In the genomic region with DNA sequence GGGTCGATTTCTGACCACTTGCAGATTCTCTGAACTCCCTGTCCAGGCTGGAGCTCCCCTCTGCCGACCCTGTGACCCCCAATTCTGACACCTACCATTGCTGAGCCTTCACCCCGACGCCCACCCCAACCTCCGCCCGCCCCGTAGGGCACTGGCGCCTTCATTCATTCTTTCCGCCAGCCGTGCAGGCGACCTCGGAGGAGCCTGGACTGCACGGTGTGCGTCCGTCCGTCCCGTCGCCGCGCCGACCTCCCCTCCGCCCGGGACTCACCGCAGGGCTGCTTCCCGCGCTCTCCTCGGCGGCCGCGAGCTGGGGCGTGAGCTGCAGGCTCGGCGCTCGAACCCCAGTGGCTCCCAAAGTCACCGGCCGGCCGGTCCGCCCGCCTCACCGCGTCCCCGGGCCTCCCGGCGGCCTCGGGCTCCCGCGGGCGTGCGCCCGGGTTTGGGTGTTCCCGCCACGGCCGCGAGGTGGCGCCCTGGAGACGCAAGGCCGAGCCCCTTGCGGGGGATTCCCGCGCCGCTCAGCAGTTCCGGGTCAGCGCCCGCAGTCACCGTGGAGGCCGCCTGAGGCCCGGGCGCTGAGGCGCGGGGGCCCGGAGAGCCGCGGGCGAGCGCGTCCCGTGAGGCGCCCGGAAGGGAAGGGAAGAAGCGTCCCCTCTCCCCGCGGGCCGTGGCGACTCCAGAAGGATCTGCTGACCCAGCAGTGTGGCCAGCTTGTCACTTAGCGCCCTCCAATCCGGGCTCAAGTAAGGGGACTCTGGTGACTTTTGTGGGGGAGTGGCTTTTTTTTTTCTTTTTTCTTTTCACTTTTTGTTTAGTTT, we compare ENCODE assay signal across 8 mouse cellular contexts. TPM values are rescaled to one million over a fixed set of nuclear protein-coding genes. Genes with fewer than 3 reads are reported as not detected.
DNase-seq lines count a peak whose midpoint lies in the region; ATAC-seq and TF ChIP-seq lines count a peak whose summit lies in the region.

A gene (plus strand): TSS at position 547 of the 821 bp plus-strand sequence.
A gene (minus strand): TSS at position 679 of the 821 bp plus-strand sequence.

- H3K27me3 ChIP-seq in heart, embryonic 12.5 days (replicated peaks) = no peaks in the 10 kb centered on the region
- H3K27me3 ChIP-seq in kidney, embryonic 16.5 days (ENCODE audit: insufficient read depth, low read length) = no peaks in the 10 kb centered on the region
- H3K27me3 ChIP-seq in liver, embryonic 13.5 days = no peaks in the 10 kb centered on the region
- H3K27me3 ChIP-seq in splenic B cell, adult 2 months (ENCODE audit: control insufficient read depth, insufficient read depth, low read length, poor library complexity, severe bottlenecking) = no peaks in the 10 kb centered on the region

- H3K9me3 ChIP-seq in heart, embryonic 12.5 days (replicated peaks) = no peaks in the 10 kb centered on the region
- H3K9me3 ChIP-seq in kidney, embryonic 16.5 days (ENCODE audit: low read length) = no peaks in the 10 kb centered on the region
- no peaks in the 10 kb centered on the region for H3K9me3 ChIP-seq in liver, embryonic 13.5 days (replicated peaks)

- H3K36me3 ChIP-seq in heart, embryonic 12.5 days = no peaks in the 10 kb centered on the region
- H3K36me3 ChIP-seq in kidney, embryonic 16.5 days (ENCODE audit: insufficient read depth, low read length) = no peaks in the 10 kb centered on the region
- H3K36me3 ChIP-seq in liver, embryonic 13.5 days = no peaks in the 10 kb centered on the region
- no peaks in the 10 kb centered on the region for H3K36me3 ChIP-seq in splenic B cell, adult 2 months (ENCODE audit: control insufficient read depth, insufficient read depth, low read length, poor library complexity, severe bottlenecking)

- peak within 1 kb of the TSS; percentile 75 for H3K4me2 ChIP-seq in heart, embryonic 12.5 days
- peak within 1 kb of the TSS; percentile 90 for H3K4me2 ChIP-seq in kidney, embryonic 16.5 days (replicated peaks; ENCODE audit: low read depth, low read length)
- H3K4me2 ChIP-seq in liver, embryonic 13.5 days = peak within 1 kb of the TSS; percentile 83

- H3K27ac ChIP-seq in bone marrow macrophage, adult 2 months (ENCODE audit: insufficient read depth, low read depth, low read length) = peak within 1 kb of the TSS; percentile 100
- H3K27ac ChIP-seq in heart, embryonic 12.5 days (ENCODE audit: poor library complexity, severe bottlenecking) = no peak within 1 kb of the TSS
- no peak within 1 kb of the TSS for H3K27ac ChIP-seq in kidney, embryonic 16.5 days (ENCODE audit: low read length)
- H3K27ac ChIP-seq in liver, embryonic 13.5 days = peak within 1 kb of the TSS; percentile 34

- ATAC-seq in erythroblast, adult 5-6 weeks (replicated peaks; ENCODE audit: low FRiP score, poor library complexity, severe bottlenecking) = peak; percentile 67
- peak; percentile 78 for ATAC-seq in heart, embryonic 12.5 days (ENCODE audit: insufficient number of reproducible peaks, low FRiP score)
- peak; percentile 91 for ATAC-seq in kidney, embryonic 16.5 days (ENCODE audit: low FRiP score, low TSS enrichment)
- ATAC-seq in liver, embryonic 13.5 days (ENCODE audit: low read depth) = peak; percentile 83

- under 1% methylated on average over 81 of the region's 86 CpGs for WGBS in heart, embryonic 12.5 days
- under 1% methylated on average over 83 of the region's 86 CpGs for WGBS in kidney, embryonic 16.5 days
- WGBS in liver, embryonic 13.5 days (ENCODE audit: insufficient replicate concordance) = under 1% methylated on average over 85 of the region's 86 CpGs

- peaks cover 32% of the 10 kb centered on the region for H3K4me1 ChIP-seq in bone marrow macrophage, adult 2 months (ENCODE audit: control insufficient read depth, insufficient read depth, low read length)
- H3K4me1 ChIP-seq in heart, embryonic 12.5 days (replicated peaks) = peaks cover 6% of the 10 kb centered on the region
- H3K4me1 ChIP-seq in kidney, embryonic 16.5 days (ENCODE audit: insufficient read depth, low read length) = peaks cover 4% of the 10 kb centered on the region; the same call in 1 of the 2 replicates
- H3K4me1 ChIP-seq in liver, embryonic 13.5 days (replicated peaks) = peaks cover 16% of the 10 kb centered on the region

- peak; percentile 94 to 95 for DNase-seq in B cell, adult 2 months
- peak; percentile 58 for DNase-seq in liver, embryonic 13.5 days
- DNase-seq in naive thymus-derived CD4-positive, alpha-beta T cell, adult 2 months (ENCODE audit: low read depth) = peak; percentile 87
- DNase-seq in splenic B cell, adult 2 months (ENCODE audit: low read depth, low spot score) = peak; percentile 91

- H3K9ac ChIP-seq in heart, embryonic 12.5 days = peak within 1 kb of the TSS; percentile 77
- H3K9ac ChIP-seq in kidney, embryonic 16.5 days (replicated peaks; ENCODE audit: low read length) = peak within 1 kb of the TSS; percentile 68
- peak within 1 kb of the TSS; percentile 76 for H3K9ac ChIP-seq in liver, embryonic 13.5 days

- TF ChIP-seq POLR2A in bone marrow macrophage, adult 2 months (IDR thresholded peaks at IDR 0.05; ENCODE audit: borderline replicate concordance, low read depth, low read length) = no peak

- peak; percentile 20; the same call in 1 of the 2 replicates for TF ChIP-seq CTCF in bone marrow macrophage, adult 2 months (IDR thresholded peaks at IDR 0.05; ENCODE audit: low read depth, low read length)

- H3K4me3 ChIP-seq in bone marrow macrophage, adult 2 months (ENCODE audit: insufficient read depth, low read length) = peak within 1 kb of the TSS; percentile 95
- H3K4me3 ChIP-seq in heart, embryonic 12.5 days = peak within 1 kb of the TSS; percentile 70
- peak within 1 kb of the TSS; percentile 56 for H3K4me3 ChIP-seq in kidney, embryonic 16.5 days (ENCODE audit: low read length)
- peak within 1 kb of the TSS; percentile 70 for H3K4me3 ChIP-seq in liver, embryonic 13.5 days (replicated peaks)

RNA-seq across cellular contexts. Expression of the first gene that starts in this region (rescaled TPM):
- 6.1 and 9.8 TPM in 2 replicates for polyA plus RNA-seq in bone marrow macrophage, adult 2 months (2012; ENCODE audit: insufficient read depth, insufficient read length, missing spikeins)
- total RNA-seq in erythroblast, adult 5-6 weeks (2015; ENCODE audit: low replicate concordance) = 0.77 TPM in 1 of 2 replicates, not detected in the other
- total RNA-seq in erythroblast, adult 5-6 weeks (2017; ENCODE audit: low replicate concordance) = 1.6 and 2.1 TPM in 2 replicates
- polyA plus RNA-seq in heart, embryonic 12.5 days (2016; fragmentation: Nextera tagmentation; extraction: Ambion mirVana) = 2.0 and 2.4 TPM in 2 replicates
- polyA plus RNA-seq in kidney, embryonic 16.5 days (2015; fragmentation: Nextera tagmentation; extraction: Ambion mirVana) = 1.2 and 2.2 TPM in 2 replicates
- polyA plus RNA-seq in liver, embryonic 13.5 days (2015; fragmentation: Nextera tagmentation; extraction: Ambion mirVana) = 2.3 and 2.5 TPM in 2 replicates

RNA-seq across cellular contexts. Expression of the second gene that starts in this region (rescaled TPM):
- 120 and 129 TPM in 2 replicates for polyA plus RNA-seq in bone marrow macrophage, adult 2 months (2012; ENCODE audit: insufficient read depth, insufficient read length, missing spikeins)
- 1.7 and 3.3 TPM in 2 replicates for total RNA-seq in erythroblast, adult 5-6 weeks (2015; ENCODE audit: low replicate concordance)
- 0.85 and 3.2 TPM in 2 replicates for total RNA-seq in erythroblast, adult 5-6 weeks (2017; ENCODE audit: low replicate concordance)
- 10.2 and 10.6 TPM in 2 replicates for polyA plus RNA-seq in heart, embryonic 12.5 days (2016; fragmentation: Nextera tagmentation; extraction: Ambion mirVana)
- 5.9 and 6.8 TPM in 2 replicates for polyA plus RNA-seq in kidney, embryonic 16.5 days (2015; fragmentation: Nextera tagmentation; extraction: Ambion mirVana)
- 5.1 and 5.5 TPM in 2 replicates for polyA plus RNA-seq in liver, embryonic 13.5 days (2015; fragmentation: Nextera tagmentation; extraction: Ambion mirVana)

Comparison
In these comparisons a context has a peak if more than half of its experiments do, and no peak if none do; other contexts are left out.
1. RNA of the second gene that starts in this region (polyA plus RNA-seq): 120 to 129 TPM in bone marrow macrophage, adult 2 months; 10.2 to 10.6 TPM in heart, embryonic 12.5 days, 5.9 to 6.8 TPM in kidney, embryonic 16.5 days and 5.1 to 5.5 TPM in liver, embryonic 13.5 days; every median in the first group is over 10 times any median in the second.
2. H3K27ac ChIP-seq: peak in bone marrow macrophage, adult 2 months (single experiment) and liver, embryonic 13.5 days (single experiment); none in heart, embryonic 12.5 days (single experiment) and kidney, embryonic 16.5 days (single experiment).
3. Peak in every context shown above with its lines, with median percentiles within 50 percentile points of each other: DNase-seq, H3K4me3 ChIP-seq, ATAC-seq, H3K4me2 ChIP-seq and H3K9ac ChIP-seq.